Mouse (Mus musculus): ENCODE measurements around the gene Srpk2.

GRCm38 (mm10) chr5:23631490-23631889, 52.9 kb downstream of the Srpk2 start:
- no peak for TF ChIP-seq CTCF (conservative IDR thresholded peaks at IDR 0.05; ENCODE audit: low read length)
- TF ChIP-seq NANOG (IDR thresholded peaks at IDR 0.05; ENCODE audit: borderline replicate concordance, low read length) = no peak

All from E14TG2a.4 (cell line).